Mouse (Mus musculus) limb, embryonic 10.5 days (tissue): ENCODE data around the gene Duxbl1. TPM values are rescaled to one million over a fixed set of nuclear protein-coding genes. Genes with fewer than 3 reads are reported as not detected.
"Not testable (repeated sequence)": the region's sequence is repeated elsewhere in the genome, so short reads cannot be mapped to it uniquely, and the experiment has no call there.

Experiments
- DNase-seq: peaks from one replicate; pipeline ENCODE4 v3.0.0-alpha.2; 2017; ENCODE audit warnings: low spot score
- H3K27ac ChIP-seq: fragments of 300-500 bp; sonication (generic); 2 replicates; pipeline ENCODE4 v1.5.1; 2016; ENCODE audit warnings: mild to moderate bottlenecking
- H3K27me3 ChIP-seq: fragments of 300-500 bp; sonication (generic); 2 replicates; pipeline ENCODE4 v1.6.1; 2016; ENCODE audit warnings: low read depth, mild to moderate bottlenecking; ENCODE audit not compliant: poor library complexity, severe bottlenecking
- H3K36me3 ChIP-seq: fragments of 300-500 bp; sonication (generic); 2 replicates; pipeline ENCODE4 v1.6.1; 2016; ENCODE audit warnings: mild to moderate bottlenecking, moderate library complexity
- H3K4me1 ChIP-seq: fragments of 300-500 bp; sonication (generic); 2 replicates; pipeline ENCODE4 v1.6.1; 2016
- H3K4me3 ChIP-seq: fragments of 300-500 bp; sonication (generic); 2 replicates; pipeline ENCODE4 v1.5.1; 2016; ENCODE audit warnings: mild to moderate bottlenecking, moderate library complexity
- H3K9me3 ChIP-seq: fragments of 300-500 bp; sonication (generic); replicated peaks from 2 replicates; pipeline ENCODE4 v1.6.1; 2016; ENCODE audit warnings: mild to moderate bottlenecking
- WGBS: fragments of 180-500 bp; shearing (Covaris S2); methylation state at CpG from one replicate; pipeline ENCODE4 v1.1.7; 2016; 5-methylcytosine and 5-hydroxymethylcytosine counted together
- polyA plus RNA-seq: library from polyadenylated mRNA; unstranded; fragments of >200 nt; fragmentation: Nextera tagmentation; extraction: Ambion mirVana; gene quantifications from 2 replicates; pipeline ENCODE4 v1.2.1, GENCODE M21; 2016

The Duxbl1 gene
- polyA plus RNA-seq = 1.8 and 3.8 TPM in 2 replicates

DNA sequence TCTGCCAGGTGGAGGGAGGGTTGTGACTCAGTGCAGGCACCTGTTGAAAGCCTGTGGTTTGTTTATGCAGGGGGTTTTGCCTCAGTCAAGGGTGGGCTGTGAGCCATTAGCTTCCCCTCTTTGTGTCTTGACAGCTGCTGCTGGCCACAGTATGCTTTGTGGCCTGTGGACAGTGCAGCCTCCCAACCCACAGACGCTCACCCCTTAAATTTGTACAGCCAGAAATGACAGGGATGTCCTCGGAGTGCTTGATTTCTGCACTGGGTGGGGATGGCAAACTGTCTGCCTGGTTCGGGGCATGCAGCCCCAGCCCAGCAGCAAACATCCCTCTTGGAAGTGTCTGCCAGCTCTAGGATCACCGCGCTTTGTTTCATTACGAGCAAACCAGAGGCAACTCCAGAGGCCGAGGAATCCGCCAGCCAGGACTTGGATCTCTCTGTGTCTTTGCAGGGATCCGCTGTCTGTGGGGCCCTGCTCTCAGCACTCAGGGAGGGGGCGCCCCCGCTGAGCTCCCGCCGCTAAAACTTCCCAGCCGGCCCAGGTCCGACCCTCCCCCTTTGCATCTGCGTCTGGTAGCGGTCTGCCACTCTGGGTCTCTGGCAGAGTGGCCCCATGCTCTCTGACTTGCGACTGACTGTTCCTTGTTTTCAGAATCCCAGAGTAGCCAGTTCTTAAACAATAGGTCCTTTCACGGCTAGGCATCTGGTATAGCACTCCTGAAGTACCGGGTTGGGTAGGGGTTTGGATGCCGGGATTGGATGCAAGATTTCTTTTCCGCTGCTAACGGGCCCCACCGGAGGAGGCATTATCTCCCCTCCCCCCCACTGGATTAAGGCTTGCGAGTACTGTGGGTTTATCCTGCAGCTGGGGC, at the start of gene Duxbl1:
Gene Duxbl1 (plus strand): TSS at position 207 of the 871 bp plus-strand sequence.
- H3K4me1 ChIP-seq, H3K27me3 ChIP-seq, H3K36me3 ChIP-seq, DNase-seq, H3K9me3 ChIP-seq: not testable (repeated sequence)
- WGBS = no CpG with 5 or more reads among the region's 25 CpGs
- Histone ChIP-seq H3K27ac (peak within 1 kb of the TSS; percentile 83), H3K4me3 (peak within 1 kb of the TSS; percentile 31; the same call in 1 of the 2 replicates)

DNA sequence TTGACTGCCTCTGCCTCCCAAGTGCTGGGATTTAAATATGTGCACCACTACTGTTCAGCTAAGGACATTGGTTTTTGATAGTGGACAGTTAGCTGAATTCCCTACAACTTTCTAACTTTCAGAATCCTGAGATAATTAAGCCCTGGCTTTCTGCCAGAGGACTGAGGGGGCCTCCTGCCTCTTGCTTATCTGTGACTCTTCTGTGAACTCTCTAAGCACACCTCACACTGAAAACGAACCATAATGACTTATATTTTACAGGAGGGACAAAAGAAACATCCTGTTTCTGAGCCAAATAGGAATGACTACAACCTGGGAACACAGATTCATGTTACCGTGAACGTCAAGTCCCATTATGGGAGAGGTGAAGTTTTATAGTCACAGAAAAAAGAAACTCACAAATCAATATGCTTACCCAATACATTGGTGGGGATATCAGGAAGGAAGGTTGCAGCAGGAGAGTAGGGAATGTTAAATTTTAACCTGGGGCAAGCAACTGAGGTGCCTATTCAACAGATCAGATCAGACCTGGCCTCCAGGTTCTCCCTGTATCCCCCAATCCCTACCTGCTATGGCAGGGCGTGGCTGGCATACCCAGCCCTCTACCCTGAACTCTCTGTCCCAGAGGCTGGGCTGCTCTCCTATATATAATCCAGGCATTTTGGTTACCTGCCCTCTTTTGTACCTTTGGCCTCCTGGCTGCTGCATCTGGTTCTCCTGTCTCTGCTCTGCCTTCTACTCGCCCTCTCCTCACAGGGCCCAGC, 41.3 kb upstream of the Duxbl1 start:
- H3K4me3 ChIP-seq, H3K9me3 ChIP-seq, H3K27ac ChIP-seq, H3K4me1 ChIP-seq, H3K36me3 ChIP-seq, H3K27me3 ChIP-seq, DNase-seq: not testable (repeated sequence)
- no CpG with 5 or more reads among the region's 5 CpGs for WGBS

DNA sequence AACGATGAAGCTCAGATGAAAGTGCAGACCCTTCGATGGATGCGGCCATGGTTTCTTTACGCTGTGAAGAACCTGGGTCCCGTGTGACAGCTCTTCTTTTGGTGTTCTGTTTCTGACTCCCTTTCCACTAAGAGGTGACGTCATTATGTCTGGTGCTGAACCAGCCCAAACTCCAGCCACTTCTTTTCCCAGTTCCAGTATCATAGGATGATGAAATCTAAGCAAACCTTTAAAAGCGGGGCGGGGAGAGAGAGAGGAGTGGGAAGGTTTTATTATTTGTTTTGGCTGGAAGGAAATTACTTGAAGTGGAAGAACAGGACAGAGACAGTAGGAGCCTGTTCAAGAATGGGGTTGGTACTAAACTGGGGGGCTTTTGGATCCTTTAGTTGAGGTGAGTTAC, 40.4 kb upstream of the Duxbl1 start, which contains the start of gene Cphx1:
Gene Cphx1 (plus strand): TSS at position 301 of the 400 bp plus-strand sequence.
- H3K36me3 ChIP-seq, H3K27me3 ChIP-seq, H3K27ac ChIP-seq, H3K9me3 ChIP-seq, H3K4me1 ChIP-seq, DNase-seq, H3K4me3 ChIP-seq: not testable (repeated sequence)
- no CpG with 5 or more reads among the region's 8 CpGs for WGBS

DNA sequence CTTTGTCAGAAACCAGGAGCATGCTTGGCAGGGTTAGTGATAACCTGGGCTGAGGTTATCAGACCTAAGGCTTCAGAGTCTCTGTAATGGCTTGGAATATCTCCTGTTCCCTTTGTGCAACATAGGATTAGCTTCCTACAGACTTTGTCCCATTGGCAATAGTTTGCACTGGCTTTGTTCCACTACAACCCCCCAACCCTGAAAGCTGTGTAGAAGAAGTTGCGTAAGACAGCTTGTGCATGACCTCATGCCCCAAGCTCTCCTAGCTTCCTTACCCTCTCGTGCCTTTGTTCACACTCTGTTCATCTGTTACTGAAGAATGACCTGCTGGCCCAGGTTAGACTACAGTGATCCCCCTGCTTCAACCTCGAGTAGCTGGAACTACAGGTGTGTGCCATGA, 20.5 kb upstream of the Duxbl1 start:
- not testable (repeated sequence) for H3K9me3 ChIP-seq, H3K4me1 ChIP-seq, DNase-seq, H3K27me3 ChIP-seq, H3K36me3 ChIP-seq, H3K4me3 ChIP-seq, H3K27ac ChIP-seq
- WGBS = no CpG with 5 or more reads among the region's 3 CpGs

DNA sequence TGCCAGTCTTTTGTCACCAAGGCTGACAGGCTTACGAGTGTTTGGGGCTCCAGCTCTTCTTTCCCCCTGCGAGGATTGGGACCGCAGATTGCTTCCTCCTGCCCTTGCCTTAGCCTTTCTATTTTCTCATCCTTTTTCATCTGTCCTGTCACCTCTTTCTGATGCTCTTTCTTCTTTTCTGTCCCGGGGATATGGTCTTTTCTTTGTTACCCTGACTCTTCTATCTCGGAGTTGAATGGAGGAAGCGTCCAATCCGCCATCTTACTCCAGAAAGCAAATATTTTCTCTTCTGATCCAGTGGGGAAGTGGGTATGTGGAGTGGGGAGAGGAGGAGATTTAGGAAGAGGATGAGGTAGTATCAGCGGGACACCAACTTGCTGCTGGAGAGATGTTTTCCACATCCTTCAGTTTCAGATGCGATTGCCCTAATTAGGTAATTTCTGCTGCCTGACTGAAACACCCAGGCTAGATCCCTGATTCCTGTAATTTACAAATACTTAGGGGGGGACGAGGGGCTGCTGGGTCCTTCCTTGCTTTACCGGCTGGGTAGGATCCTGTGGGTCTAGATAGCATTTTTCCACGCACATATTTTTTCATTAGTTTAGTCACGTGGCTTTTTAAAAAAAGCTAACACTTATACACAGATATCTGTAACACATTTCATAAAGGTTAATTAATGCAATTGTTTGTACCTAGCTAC, 1.0 kb downstream of the Duxbl1 start:
- not testable (repeated sequence) for H3K36me3 ChIP-seq, H3K4me1 ChIP-seq, H3K9me3 ChIP-seq, H3K27me3 ChIP-seq
- peak overlapping the region; percentile 83 for H3K27ac ChIP-seq
- peak; percentile 31 for DNase-seq
- WGBS = 3% methylated on average over 8 of the region's 13 CpGs
- H3K4me3 ChIP-seq = peak overlapping the region; percentile 31; the same call in 1 of the 2 replicates

DNA sequence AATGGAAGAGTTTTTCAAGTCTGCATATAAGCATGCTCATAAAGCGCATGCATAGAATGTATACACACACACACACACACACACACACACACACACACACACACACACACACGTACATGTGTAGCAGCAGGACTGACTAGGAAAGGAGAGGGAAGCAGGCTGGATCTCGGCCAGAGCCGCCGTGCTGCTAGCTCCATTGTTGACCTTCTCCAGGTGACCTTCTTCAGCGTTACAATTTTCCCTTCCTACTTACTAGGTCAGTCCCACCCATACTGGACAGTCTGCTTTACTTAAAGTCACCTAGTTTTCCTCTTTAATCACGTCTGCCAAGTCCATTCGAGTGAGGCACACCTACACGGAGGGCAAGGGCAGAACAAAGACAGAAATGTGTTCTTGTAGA, 3.5 kb downstream of the Duxbl1 start:
- H3K4me1 ChIP-seq, H3K4me3 ChIP-seq, H3K27me3 ChIP-seq, H3K36me3 ChIP-seq, H3K27ac ChIP-seq, H3K9me3 ChIP-seq: not testable (repeated sequence)
- peak; percentile 19 for DNase-seq
- 91% methylated on average over 6 of the region's 9 CpGs for WGBS

DNA sequence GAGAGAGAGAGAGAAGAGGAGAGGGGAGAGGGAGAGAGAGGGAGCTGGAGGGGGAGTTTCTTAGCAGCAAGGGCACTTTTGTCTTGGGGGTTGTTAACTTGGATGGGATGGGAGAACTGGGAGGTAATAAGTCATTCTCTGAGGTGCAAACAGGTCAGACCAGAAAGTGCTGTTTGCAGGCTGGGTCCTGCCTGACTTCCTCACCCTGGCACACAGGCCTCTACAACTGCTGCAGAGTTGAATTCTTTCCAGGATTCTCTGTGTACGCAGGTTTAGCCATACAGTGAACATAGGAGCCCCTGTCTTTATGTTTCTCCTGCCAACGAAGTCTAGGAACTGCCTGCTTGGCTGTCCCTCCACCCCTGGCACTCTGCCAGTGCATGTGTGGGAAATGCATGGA, 29.1 kb downstream of the Duxbl1 start:
- not testable (repeated sequence) for H3K4me3 ChIP-seq, H3K36me3 ChIP-seq, H3K27ac ChIP-seq, DNase-seq, H3K27me3 ChIP-seq, H3K4me1 ChIP-seq, H3K9me3 ChIP-seq
- WGBS = no CpG with 5 or more reads among the region's 2 CpGs

DNA sequence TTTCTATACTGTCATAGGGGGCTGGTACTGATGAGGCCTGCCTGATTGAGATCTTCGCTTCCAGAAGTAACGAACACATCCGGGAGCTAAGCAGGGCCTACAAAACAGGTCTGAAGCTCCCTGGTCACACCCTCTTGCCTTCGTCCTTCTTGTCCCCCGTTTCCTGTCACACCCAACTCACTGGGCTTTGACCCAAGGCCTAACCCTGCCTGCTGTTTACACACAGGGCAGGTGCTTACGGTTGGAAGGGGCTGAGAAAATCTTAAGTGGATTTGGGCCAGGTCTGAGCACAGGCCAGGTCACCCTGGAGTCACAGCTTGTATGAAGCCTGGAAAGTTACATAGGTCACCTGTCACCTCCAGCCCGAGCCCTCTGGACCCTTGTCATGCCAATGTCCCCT, 38.0 kb downstream of the Duxbl1 start:
- not testable (repeated sequence) for H3K27me3 ChIP-seq, H3K4me3 ChIP-seq, H3K27ac ChIP-seq, DNase-seq, H3K36me3 ChIP-seq, H3K4me1 ChIP-seq, H3K9me3 ChIP-seq
- WGBS = no CpG with 5 or more reads among the region's 7 CpGs

DNA sequence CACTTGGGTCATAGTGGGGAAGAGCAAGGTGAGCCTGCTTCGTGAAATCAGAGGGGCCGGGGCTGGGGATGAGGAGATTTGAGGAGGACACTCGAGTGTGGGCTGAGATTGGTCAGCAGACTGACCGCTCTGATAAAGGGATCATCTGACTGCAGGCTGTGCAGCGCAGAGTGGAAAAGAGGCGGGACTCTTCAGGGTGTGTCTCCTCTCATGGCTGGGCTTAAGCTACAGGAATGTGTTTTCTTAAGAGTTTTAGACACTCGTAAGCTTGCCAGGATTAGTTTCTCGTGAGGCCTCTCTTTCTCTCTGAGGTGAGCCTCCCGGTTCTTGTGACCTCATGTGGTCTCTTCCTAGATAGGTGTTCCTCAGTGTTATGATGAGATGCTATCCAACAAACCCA, 43.2 kb downstream of the Duxbl1 start:
- H3K27ac ChIP-seq, H3K4me1 ChIP-seq, H3K36me3 ChIP-seq, H3K27me3 ChIP-seq, H3K9me3 ChIP-seq, H3K4me3 ChIP-seq, DNase-seq: not testable (repeated sequence)
- WGBS = no CpG with 5 or more reads among the region's 9 CpGs

DNA sequence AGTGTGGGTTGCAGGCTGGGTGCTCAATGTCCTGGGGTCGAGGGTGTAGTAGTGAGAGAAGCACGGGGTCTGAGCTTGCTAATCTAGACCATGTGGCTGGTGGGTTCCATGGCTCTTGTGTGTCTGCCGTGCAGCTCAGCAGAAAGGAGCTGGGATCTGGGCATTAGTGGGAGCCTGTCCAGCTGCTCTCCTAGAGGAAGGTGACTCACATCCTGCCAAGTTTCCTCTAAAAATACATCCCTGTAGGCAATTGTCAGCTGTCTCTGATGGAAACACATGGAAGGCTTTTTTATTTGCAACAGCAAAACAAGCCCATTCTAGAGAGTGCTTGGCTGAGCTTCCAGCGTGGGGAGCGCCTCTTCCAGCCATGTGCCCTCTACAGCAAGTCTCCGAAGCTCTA, 44.5 kb downstream of the Duxbl1 start:
- DNase-seq, H3K4me3 ChIP-seq, H3K4me1 ChIP-seq, H3K27me3 ChIP-seq, H3K27ac ChIP-seq, H3K36me3 ChIP-seq, H3K9me3 ChIP-seq: not testable (repeated sequence)
- WGBS = no CpG with 5 or more reads among the region's 6 CpGs

DNA sequence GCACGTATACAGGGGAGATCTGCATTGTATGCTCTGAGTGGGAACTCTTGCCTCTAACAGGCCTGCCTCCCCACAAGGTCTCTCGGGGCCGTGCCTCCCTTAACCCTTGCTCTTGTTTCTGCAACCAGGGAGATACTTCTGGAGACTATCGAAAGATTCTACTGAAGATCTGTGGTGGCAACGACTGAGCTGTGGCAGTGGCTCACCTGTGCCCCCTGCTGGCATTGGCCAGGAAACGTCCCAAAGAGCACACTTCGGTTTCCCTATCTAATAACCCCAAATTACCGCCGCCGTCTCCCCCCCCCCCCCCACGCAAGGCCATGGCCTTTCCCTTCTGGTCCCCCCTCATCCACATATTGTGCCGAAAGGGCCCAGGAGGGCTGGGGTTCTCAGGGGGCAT, 47.3 kb downstream of the Duxbl1 start:
- not testable (repeated sequence) for H3K9me3 ChIP-seq, H3K4me3 ChIP-seq, H3K36me3 ChIP-seq, DNase-seq, H3K4me1 ChIP-seq, H3K27ac ChIP-seq, H3K27me3 ChIP-seq
- no CpG with 5 or more reads among the region's 12 CpGs for WGBS

DNA sequence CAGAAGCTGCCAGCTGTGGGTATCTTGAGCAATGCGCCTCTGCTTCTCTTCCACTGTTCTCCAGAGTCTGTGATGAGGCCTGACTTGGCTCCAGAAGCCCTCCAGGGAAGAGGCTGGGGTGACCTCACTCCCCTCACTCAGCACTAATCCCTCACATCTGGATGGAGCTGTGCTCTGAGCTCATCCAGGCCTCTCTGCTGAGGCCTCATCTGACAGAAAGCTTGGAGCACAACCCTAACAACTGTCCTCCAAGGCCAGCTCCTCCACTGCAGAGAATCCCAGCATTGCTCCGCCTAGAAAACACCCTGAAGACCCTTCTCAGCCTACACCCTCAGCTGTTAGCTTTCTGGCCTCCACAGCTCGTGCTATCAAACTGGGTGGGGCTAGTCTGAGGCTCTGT, 56.0 kb downstream of the Duxbl1 start:
- not testable (repeated sequence) for H3K36me3 ChIP-seq, H3K9me3 ChIP-seq, H3K27ac ChIP-seq, H3K4me1 ChIP-seq, H3K4me3 ChIP-seq, DNase-seq, H3K27me3 ChIP-seq
- no CpG with 5 or more reads among the region's 3 CpGs for WGBS

DNA sequence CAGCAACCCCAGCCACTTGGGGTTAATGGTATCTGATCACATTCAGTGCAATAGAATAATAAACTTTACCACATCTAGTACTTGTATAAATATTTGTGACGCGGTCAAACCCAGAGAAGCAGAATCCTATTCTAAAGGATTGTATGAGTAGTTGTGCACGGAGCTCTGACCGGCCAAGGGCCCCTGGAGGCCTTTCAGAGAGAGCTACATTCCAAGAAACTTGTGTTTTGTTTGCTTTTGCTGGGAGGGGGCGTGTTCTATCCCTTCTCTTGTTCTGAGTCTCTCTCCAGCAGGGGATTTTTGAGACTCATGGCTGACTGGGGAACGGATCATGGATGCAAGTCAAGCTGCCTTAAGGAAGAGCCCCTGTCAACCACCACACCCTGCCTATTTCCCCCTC, 57.1 kb downstream of the Duxbl1 start:
- H3K4me3 ChIP-seq, H3K4me1 ChIP-seq, H3K27me3 ChIP-seq, DNase-seq, H3K9me3 ChIP-seq, H3K27ac ChIP-seq, H3K36me3 ChIP-seq: not testable (repeated sequence)
- no CpG with 5 or more reads among the region's 6 CpGs for WGBS
